Mouse (Mus musculus) neural tube, embryonic 15.5 days (tissue): ENCODE data around the gene Dock2. TPM values are rescaled to one million over a fixed set of nuclear protein-coding genes. Genes with fewer than 3 reads are reported as not detected.

Experiments
- ATAC-seq: fragments of 200-750 bp; cut with Nextera tagmentation; 2 replicates; pipeline ENCODE4 v1.8.0; 2017; ENCODE audit warnings: mild to moderate bottlenecking, moderate TSS enrichment, moderate library complexity; ENCODE audit not compliant: low FRiP score
- H3K27ac ChIP-seq: fragments of 300-500 bp; sonication (generic); replicated peaks from 2 replicates; pipeline ENCODE4 v1.5.1; 2015; ENCODE audit warnings: mild to moderate bottlenecking, inconsistent platforms
- H3K27me3 ChIP-seq: fragments of 300-500 bp; sonication (generic); replicated peaks from 2 replicates; pipeline ENCODE4 v1.6.1; 2015; ENCODE audit warnings: inconsistent platforms
- H3K36me3 ChIP-seq: fragments of 300-500 bp; sonication (generic); 2 replicates; pipeline ENCODE4 v1.6.1; 2015; ENCODE audit warnings: inconsistent platforms
- H3K4me1 ChIP-seq: fragments of 300-500 bp; sonication (generic); 2 replicates; pipeline ENCODE4 v1.6.1; 2015; ENCODE audit warnings: inconsistent platforms
- H3K4me2 ChIP-seq: fragments of 300-500 bp; sonication (generic); 2 replicates; pipeline ENCODE4 v1.6.1; 2015; ENCODE audit warnings: inconsistent platforms, mild to moderate bottlenecking, moderate library complexity
- H3K4me3 ChIP-seq: fragments of 300-500 bp; sonication (generic); replicated peaks from 2 replicates; pipeline ENCODE4 v1.5.1; 2015; ENCODE audit warnings: mild to moderate bottlenecking, inconsistent platforms
- H3K9ac ChIP-seq: fragments of 300-500 bp; sonication (generic); replicated peaks from 2 replicates; pipeline ENCODE4 v1.6.1; 2015; ENCODE audit warnings: mild to moderate bottlenecking, inconsistent platforms
- H3K9me3 ChIP-seq: fragments of 300-500 bp; sonication (generic); replicated peaks from 2 replicates; pipeline ENCODE4 v1.6.1; 2016; ENCODE audit warnings: inconsistent platforms
- WGBS: fragments of 180-500 bp; shearing (Covaris S2); methylation state at CpG from one replicate; pipeline ENCODE4 v1.1.7; 2015; ENCODE audit warnings: mixed read lengths; 5-methylcytosine and 5-hydroxymethylcytosine counted together
- polyA plus RNA-seq: library from polyadenylated mRNA; unstranded; fragments of >200 nt; fragmentation: Nextera tagmentation; extraction: Ambion mirVana; gene quantifications from 2 replicates; pipeline ENCODE4 v1.2.1, GENCODE M21; 2015

Dock2 gene
- polyA plus RNA-seq, 1 experiment from 2014 or later, result 1.0 TPM

- H3K36me3 ChIP-seq, result no peaks in the 10 kb centered on the region
- peaks cover 12% of the 10 kb centered on the region for H3K4me1 ChIP-seq
- H3K27ac ChIP-seq, result no peak overlapping the region
- H3K9ac ChIP-seq, result no peak overlapping the region
- ATAC-seq, result no peak
- no peaks in the 10 kb centered on the region for H3K27me3 ChIP-seq
- no peak overlapping the region for H3K4me2 ChIP-seq
- no peak overlapping the region for H3K4me3 ChIP-seq
- WGBS, result 91% methylated on average over 2 of the region's 2 CpGs
- no peaks in the 10 kb centered on the region for H3K9me3 ChIP-seq
These were observed 604.9 kb downstream of the Dock2 start for GRCm38 (mm10) chr11:34178752-34179151.

Other genes with a start within 250 kb of the Dock2 start
- 2.3 and 7.0 TPM in 2 replicates for gene Spdl1, start 49.7 kb upstream of the Dock2 start, polyA plus RNA-seq